14 mouse cellular contexts compared by ENCODE assay signal in genomic region chr8:119817446-119817845, GRCm38 (mm10). TPM values are rescaled to one million over a fixed set of nuclear protein-coding genes. Genes with fewer than 3 reads are reported as not detected.
DNase-seq lines count a peak whose midpoint lies in the region; ATAC-seq lines count a peak whose summit lies in the region.
"Had no signal": no experiment of that assay in that cellular context is flagged by ENCODE, and none has a peak within 500 bp of the region (broad histone marks: within the 10 kb centered on the region; RNA-seq: fewer than 3 reads in every experiment).

No protein-coding gene starts in this region.

- no peak overlapping the region for H3K4me3 ChIP-seq in lung, embryonic 16.5 days (ENCODE audit: low read length)
- H3K4me3 ChIP-seq in stomach, embryonic 14.5 days (ENCODE audit: low read depth, low read length), result no peak overlapping the region
- H3K4me3 ChIP-seq: heart, embryonic 12.5 days; hindbrain, embryonic 15.5 days had no signal

- H3K4me1 ChIP-seq in lung, embryonic 16.5 days (replicated peaks; ENCODE audit: control insufficient read depth, insufficient read depth, low read length), result peaks cover 25% of the 10 kb centered on the region
- H3K4me1 ChIP-seq in stomach, embryonic 14.5 days (ENCODE audit: control insufficient read depth, insufficient read depth, low read length), result peaks cover 29% of the 10 kb centered on the region

- no peak overlapping the region for H3K4me2 ChIP-seq in lung, embryonic 16.5 days (ENCODE audit: low read depth, low read length)
- H3K4me2 ChIP-seq in stomach, embryonic 14.5 days (replicated peaks; ENCODE audit: low read depth, low read length), result no peak overlapping the region
- H3K4me2 ChIP-seq: heart, embryonic 12.5 days; hindbrain, embryonic 15.5 days had no signal

- H3K27me3 ChIP-seq in lung, embryonic 16.5 days (ENCODE audit: control insufficient read depth, insufficient read depth, low read depth, low read length), result no peaks in the 10 kb centered on the region
- no peaks in the 10 kb centered on the region for H3K27me3 ChIP-seq in stomach, embryonic 14.5 days (ENCODE audit: control insufficient read depth, insufficient read depth, low read length)
- H3K27me3 ChIP-seq: heart, embryonic 12.5 days; hindbrain, embryonic 15.5 days had no signal

- WGBS in lung, embryonic 16.5 days, result 41% methylated on average over 12 of the region's 12 CpGs
- 40% methylated on average over 12 of the region's 12 CpGs for WGBS in stomach, embryonic 14.5 days

- DNase-seq in embryo, embryonic 9.5 days (ENCODE audit: extremely low spot score), result peak; percentile 76
- DNase-seq in embryo, embryonic 10.5 days (ENCODE audit: low spot score), result no peak
- DNase-seq in lung, postnatal 10 days, result no peak
- DNase-seq in frontal cortex, postnatal 10 days (ENCODE audit: low spot score in 2 of 2), result no peak
- DNase-seq in right cerebral cortex, postnatal 10 days (ENCODE audit: low spot score in 2 of 2), result no peak
- DNase-seq: cerebellum, adult 8-10 months; gastrocnemius, postnatal 14 days; left cerebral cortex, postnatal 4 days had no signal

- ATAC-seq in lung, embryonic 16.5 days (ENCODE audit: low read depth), result 0 out of 2 replicates have a peak, but pooled peaks have one; percentile 14
- peak; percentile 14 for ATAC-seq in activated CD4-positive, CD25-positive, alpha-beta regulatory T cell, adult 4 months
- ATAC-seq in stomach, embryonic 14.5 days (ENCODE audit: insufficient number of reproducible peaks, insufficient read depth, low FRiP score, low read depth), result 0 out of 2 replicates have a peak, but pooled peaks have one; percentile 42

- H3K27ac ChIP-seq in lung, embryonic 16.5 days (ENCODE audit: low read length), result 0 out of 2 replicates have a peak overlapping the region, but pooled peaks have one; percentile 10
- peak overlapping the region; percentile 85; the same call in 1 of the 2 replicates for H3K27ac ChIP-seq in stomach, embryonic 14.5 days (ENCODE audit: low read length)
- H3K27ac ChIP-seq: hindbrain, embryonic 15.5 days; liver, embryonic 14.5 days had no signal

- H3K9ac ChIP-seq in lung, embryonic 16.5 days (ENCODE audit: low read length), result no peak overlapping the region
- no peak overlapping the region for H3K9ac ChIP-seq in stomach, embryonic 14.5 days (replicated peaks; ENCODE audit: low read depth, low read length)
- H3K9ac ChIP-seq: heart, embryonic 12.5 days; hindbrain, embryonic 15.5 days; liver, embryonic 14.5 days had no signal

- no peaks in the 10 kb centered on the region for H3K36me3 ChIP-seq in lung, embryonic 16.5 days (ENCODE audit: control insufficient read depth, insufficient read depth, low read length)
- H3K36me3 ChIP-seq in stomach, embryonic 14.5 days (ENCODE audit: control insufficient read depth, insufficient read depth, low read length), result peaks cover 17% of the 10 kb centered on the region

- no peaks in the 10 kb centered on the region for H3K9me3 ChIP-seq in lung, embryonic 16.5 days (ENCODE audit: control insufficient read depth, low read length)
- no peaks in the 10 kb centered on the region for H3K9me3 ChIP-seq in stomach, embryonic 14.5 days (ENCODE audit: control insufficient read depth, low read depth, low read length)
- H3K9me3 ChIP-seq: heart, embryonic 12.5 days; hindbrain, embryonic 15.5 days had no signal

RNA-seq across cellular contexts. Expression of gene Cotl1, which starts 22.9 kb away (rescaled TPM):
- 78.4 and 88.5 TPM in 2 replicates for polyA plus RNA-seq in lung, embryonic 16.5 days (2015; fragmentation: Nextera tagmentation; extraction: Ambion mirVana)
- 100 to 1,000 TPM; 219 to 262 TPM for polyA plus RNA-seq in activated CD4-positive, CD25-positive, alpha-beta regulatory T cell, adult 4 months (2017; shearing (Covaris generic))
- polyA plus RNA-seq in stomach, embryonic 14.5 days (2014; fragmentation: Nextera tagmentation; extraction: Ambion mirVana), result 340 and 436 TPM in 2 replicates

RNA-seq across cellular contexts. Expression of gene Tldc1, which starts 39.2 kb away (rescaled TPM):
- 13.9 and 15.3 TPM in 2 replicates for polyA plus RNA-seq in lung, embryonic 16.5 days (2015; fragmentation: Nextera tagmentation; extraction: Ambion mirVana)
- 10 to 100 TPM in 1 of 2 experiments, 1 to 10 TPM in 1; 8.8 to 11.1 TPM for polyA plus RNA-seq in activated CD4-positive, CD25-positive, alpha-beta regulatory T cell, adult 4 months (2017; shearing (Covaris generic))
- 10.4 and 11.7 TPM in 2 replicates for polyA plus RNA-seq in stomach, embryonic 14.5 days (2014; fragmentation: Nextera tagmentation; extraction: Ambion mirVana)

RNA-seq across cellular contexts. Expression of gene Klhl36, which starts 44.6 kb away (rescaled TPM):
- polyA plus RNA-seq in lung, embryonic 16.5 days (2015; fragmentation: Nextera tagmentation; extraction: Ambion mirVana), result 14.5 and 15.0 TPM in 2 replicates
- 1 to 10 TPM; 5.6 to 8.1 TPM for polyA plus RNA-seq in activated CD4-positive, CD25-positive, alpha-beta regulatory T cell, adult 4 months (2017; shearing (Covaris generic))
- 11.2 and 15.6 TPM in 2 replicates for polyA plus RNA-seq in stomach, embryonic 14.5 days (2014; fragmentation: Nextera tagmentation; extraction: Ambion mirVana)
